Mouse (Mus musculus): Measurements from ENCODE around the gene Robo4.
A peak's percentile ranks its signal among the peaks of the same experiment; 100 is the strongest.

Robo4 gene

GRCm38 (mm10) chr9:37454011-37454492 is 52.4 kb downstream of the Robo4 start:
- DNase-seq (ENCODE audit: low read depth, low spot score) = no peak

- no peak for DNase-seq (ENCODE audit: low read depth, low spot score)
Measured at GRCm38 (mm10) chr9:37454991-37455390, 53.3 kb downstream of the Robo4 start.

- DNase-seq (ENCODE audit: low read depth, low spot score) = no peak
Measured at GRCm38 (mm10) chr9:37455868-37456267, 54.2 kb downstream of the Robo4 start.

- no peak for DNase-seq (ENCODE audit: low read depth, low spot score)
Measured at GRCm38 (mm10) chr9:37456481-37456910, 54.8 kb downstream of the Robo4 start.

- DNase-seq (ENCODE audit: low read depth, low spot score) = no peak
Measured at GRCm38 (mm10) chr9:37457151-37457550, 55.5 kb downstream of the Robo4 start.

GRCm38 (mm10) chr9:37459665-37460042 is 58.0 kb downstream of the Robo4 start:
- no peak for DNase-seq (ENCODE audit: low read depth, low spot score)

GRCm38 (mm10) chr9:37460043-37460960 is 58.6 kb downstream of the Robo4 start:
- no peak for DNase-seq (ENCODE audit: low read depth, low spot score)

GRCm38 (mm10) chr9:37460961-37461340 is 59.3 kb downstream of the Robo4 start:
- DNase-seq (ENCODE audit: low read depth, low spot score) = no peak

- DNase-seq (ENCODE audit: low read depth, low spot score) = no peak
Measured at GRCm38 (mm10) chr9:37461571-37461970, 59.9 kb downstream of the Robo4 start.

- DNase-seq (ENCODE audit: low read depth, low spot score) = peak; percentile 65
Measured at GRCm38 (mm10) chr9:37462764-37463163, 61.1 kb downstream of the Robo4 start.

All from telencephalon, adult 2 months (tissue).